Mouse (Mus musculus): ENCODE data around the gene Psmb2. TPM values are rescaled to one million over a fixed set of nuclear protein-coding genes. Genes with fewer than 3 reads are reported as not detected.
A peak's percentile ranks its signal among the peaks of the same experiment; 100 is the strongest.

Psmb2 gene
- polyA plus RNA-seq (2021) = 162 TPM

DNA sequence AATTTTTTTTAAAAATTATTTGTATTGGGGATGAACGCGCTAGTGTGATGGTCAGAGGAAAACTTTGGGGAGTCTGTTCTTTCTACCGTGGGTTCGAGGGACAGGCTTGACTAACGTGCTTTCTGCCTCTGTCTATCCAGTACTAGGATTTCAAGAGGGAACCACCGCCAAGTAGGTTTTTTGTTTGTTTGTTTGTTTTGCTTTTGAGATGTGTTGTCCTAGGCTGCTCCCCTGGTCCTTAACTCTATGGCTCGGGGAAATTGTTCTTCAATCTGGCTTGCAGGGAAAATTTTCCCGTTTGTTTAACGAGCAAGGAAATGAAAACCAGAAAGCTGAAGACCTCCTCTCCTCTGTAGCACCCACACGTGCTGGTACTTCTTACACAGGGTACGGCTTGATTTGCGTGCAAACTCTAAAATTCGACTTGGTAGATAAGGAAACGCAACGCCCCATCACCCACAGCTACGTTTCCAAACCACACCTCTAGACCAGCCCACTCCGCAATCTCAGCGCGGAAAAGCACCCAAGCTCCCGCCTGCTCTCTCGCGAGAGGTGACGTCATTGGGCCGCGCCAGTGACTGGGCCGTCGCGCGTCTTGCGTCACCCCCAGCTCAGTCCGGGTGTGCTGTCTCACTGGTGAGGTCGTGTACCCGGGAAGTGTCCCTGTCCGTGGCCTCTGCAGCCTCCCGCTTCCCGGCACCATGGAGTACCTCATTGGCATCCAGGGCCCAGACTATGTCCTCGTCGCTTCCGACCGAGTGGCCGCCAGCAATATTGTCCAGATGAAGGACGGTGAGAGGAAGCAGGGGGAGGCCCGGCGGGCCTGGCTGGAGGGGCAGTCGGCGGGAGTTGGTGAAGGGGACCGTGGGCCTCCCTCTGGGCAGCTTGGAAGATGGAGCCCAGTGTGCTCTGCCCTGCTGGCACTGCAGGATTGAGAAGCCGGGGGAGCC, at the start of gene Psmb2:
Gene Psmb2, plus strand, starts transcription at position 577 of the 950 bp plus-strand sequence.
- peak; percentile 80 for ATAC-seq
- in situ Hi-C loops (cut with MboI; ENCODE audit: low pct_unique_long_range_greater_than_20kb) = no loop called here
- CTCF ChIA-PET = interaction anchor here (1.0 to 1.2 kb wide), 2 partner anchors 69 to 78 kb away, joined by 3 to 4 read pairs; no protein-coding TSS in a partner anchor
- peak; percentile 50 for DNase-seq (ENCODE audit: low read depth, low spot score)
- POLR2A ChIA-PET = interaction anchor here (0.7 to 1.1 kb wide), 2 partner anchors 14 to 75 kb away, joined by 3 to 4 read pairs; no protein-coding TSS in a partner anchor
- no peaks in the 10 kb centered on the region for H3K27me3 ChIP-seq
- TF ChIP-seq CTCF (IDR thresholded peaks at IDR 0.05) = no peak

DNA sequence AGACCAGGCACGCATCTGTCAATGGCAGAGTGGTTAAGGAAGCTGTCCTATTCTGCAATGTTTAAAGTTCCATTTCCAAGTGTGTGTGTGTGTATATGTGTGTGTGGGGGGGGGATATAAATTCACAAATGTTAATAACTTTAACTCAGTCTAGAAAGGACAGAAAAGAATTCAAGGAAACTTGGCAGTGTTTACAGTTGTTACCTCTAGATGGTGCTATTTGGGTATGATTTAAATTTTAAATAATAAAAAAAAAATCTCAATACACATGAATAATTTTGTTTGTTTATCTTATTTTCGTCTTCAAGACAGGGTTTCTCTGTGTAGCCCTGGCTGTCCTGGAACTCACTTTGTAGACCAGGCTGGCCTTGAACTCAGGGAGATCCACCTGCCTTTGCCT, 45.5 kb upstream of the Psmb2 start:
- DNase-seq (ENCODE audit: low read depth, low spot score) = no peak
- in situ Hi-C loops (cut with MboI; ENCODE audit: low pct_unique_long_range_greater_than_20kb) = no loop called here
- no peak for ATAC-seq
- ChIA-PET POLR2A (no interaction called here), CTCF (no interaction called here)
- peak; percentile 43 for TF ChIP-seq CTCF (IDR thresholded peaks at IDR 0.05)
- H3K27me3 ChIP-seq = peaks cover 11% of the 10 kb centered on the region

DNA sequence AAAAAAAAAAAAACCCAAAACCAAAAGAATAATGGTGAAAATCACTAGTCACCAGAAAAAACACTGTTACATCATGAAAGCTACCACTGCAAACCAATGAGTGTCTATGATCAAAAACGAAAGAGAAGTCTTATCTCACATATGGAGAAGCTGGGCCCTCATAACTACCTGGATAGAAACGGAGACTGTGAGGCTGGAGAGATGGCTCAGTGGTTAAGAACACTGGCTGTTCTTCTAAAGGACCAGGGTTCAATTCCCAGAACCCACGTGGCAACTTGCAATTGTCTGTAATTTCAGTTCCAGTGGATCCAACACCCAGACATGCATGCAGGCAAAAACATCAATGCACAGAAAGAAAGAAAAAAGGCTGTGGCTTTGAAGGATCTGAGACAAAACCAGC, 44.8 kb upstream of the Psmb2 start:
- CTCF ChIA-PET = no interaction called here

DNA sequence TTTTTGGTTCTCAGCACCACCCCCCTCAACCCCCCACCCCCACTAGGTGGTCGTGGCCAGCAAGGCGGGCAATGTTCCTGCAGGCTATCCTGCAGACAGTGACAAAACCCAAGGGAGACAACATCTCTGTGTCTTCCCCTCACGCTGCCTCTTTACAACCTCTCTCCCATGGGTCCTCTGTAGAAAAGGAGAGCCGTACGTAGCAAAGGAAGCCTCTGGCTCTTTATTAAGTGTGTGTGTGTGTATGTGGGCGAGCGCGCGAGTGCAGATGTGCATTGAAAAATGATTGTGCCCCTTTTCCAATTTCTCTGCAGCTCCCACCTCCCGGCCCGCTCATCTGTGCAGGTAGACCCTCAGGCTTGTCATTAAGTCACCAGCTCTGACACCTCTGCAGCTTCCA, 41.1 kb upstream of the Psmb2 start:
- DNase-seq (ENCODE audit: low read depth, low spot score) (no peak), ATAC-seq (no peak)
- in situ Hi-C loops (cut with MboI; ENCODE audit: low pct_unique_long_range_greater_than_20kb) = no loop called here
- peaks cover 14% of the 10 kb centered on the region for H3K27me3 ChIP-seq
- TF ChIP-seq CTCF (IDR thresholded peaks at IDR 0.05) = no peak
- POLR2A ChIA-PET = no interaction called here
- CTCF ChIA-PET = no interaction called here

More for the DNA sequence above, 44.8 kb upstream of the Psmb2 start:
- DNase-seq (ENCODE audit: low read depth, low spot score) (no peak), ATAC-seq (no peak)
- POLR2A ChIA-PET = no interaction called here
- peaks cover 11% of the 10 kb centered on the region for H3K27me3 ChIP-seq
- in situ Hi-C loops (cut with MboI; ENCODE audit: low pct_unique_long_range_greater_than_20kb) = no loop called here
- no peak for TF ChIP-seq CTCF (IDR thresholded peaks at IDR 0.05)

DNA sequence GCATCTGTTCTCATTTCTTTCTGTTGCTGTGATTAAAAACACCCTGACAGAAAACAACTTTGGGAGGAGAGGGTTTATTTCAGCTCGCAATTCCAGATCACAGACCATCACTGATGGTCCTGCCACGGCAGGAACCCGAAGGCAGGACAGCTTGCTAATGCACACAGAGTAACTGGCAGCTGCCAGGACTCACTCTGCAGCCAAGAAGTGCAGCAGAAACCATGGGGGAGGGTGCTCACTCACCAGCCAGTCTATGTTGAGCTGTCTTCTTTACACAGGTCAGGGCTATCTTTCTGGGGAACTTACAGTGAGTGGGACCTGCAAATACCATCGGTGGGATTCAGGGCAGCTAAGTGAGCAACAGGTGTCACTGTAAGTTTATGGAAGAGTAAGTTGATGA, 40.0 kb upstream of the Psmb2 start:
- in situ Hi-C loops (cut with MboI; ENCODE audit: low pct_unique_long_range_greater_than_20kb) = no loop called here
- DNase-seq (ENCODE audit: low read depth, low spot score) (no peak), ATAC-seq (no peak)
- TF ChIP-seq CTCF (IDR thresholded peaks at IDR 0.05) = no peak
- POLR2A ChIA-PET = no interaction called here
- peaks cover 14% of the 10 kb centered on the region for H3K27me3 ChIP-seq
- CTCF ChIA-PET = no interaction called here

DNA sequence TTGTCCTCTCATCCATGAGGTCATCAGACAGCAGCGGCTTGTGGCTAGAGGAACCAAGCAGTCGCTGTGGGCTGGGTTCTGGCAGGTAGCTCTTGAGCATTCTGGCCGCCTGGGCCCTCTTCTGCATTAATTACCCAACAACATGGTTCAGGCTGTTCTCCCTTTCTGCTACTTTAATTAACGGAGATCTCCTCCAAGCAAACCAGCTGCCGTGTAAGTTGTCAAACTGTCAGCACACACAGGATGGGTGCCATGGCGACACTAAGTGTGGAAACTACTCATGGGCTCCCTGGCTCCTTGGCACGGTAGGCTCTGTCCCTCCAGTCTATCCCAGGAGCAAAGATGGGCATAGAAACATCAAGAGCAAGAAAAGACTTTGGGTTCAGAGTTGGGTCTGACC, 38.1 kb upstream of the Psmb2 start:
- TF ChIP-seq CTCF (IDR thresholded peaks at IDR 0.05) = no peak
- in situ Hi-C loops (cut with MboI; ENCODE audit: low pct_unique_long_range_greater_than_20kb) = no loop called here
- ChIA-PET POLR2A (no interaction called here), CTCF (no interaction called here)
- ATAC-seq (no peak), DNase-seq (ENCODE audit: low read depth, low spot score) (no peak)
- H3K27me3 ChIP-seq = peaks cover 15% of the 10 kb centered on the region

DNA sequence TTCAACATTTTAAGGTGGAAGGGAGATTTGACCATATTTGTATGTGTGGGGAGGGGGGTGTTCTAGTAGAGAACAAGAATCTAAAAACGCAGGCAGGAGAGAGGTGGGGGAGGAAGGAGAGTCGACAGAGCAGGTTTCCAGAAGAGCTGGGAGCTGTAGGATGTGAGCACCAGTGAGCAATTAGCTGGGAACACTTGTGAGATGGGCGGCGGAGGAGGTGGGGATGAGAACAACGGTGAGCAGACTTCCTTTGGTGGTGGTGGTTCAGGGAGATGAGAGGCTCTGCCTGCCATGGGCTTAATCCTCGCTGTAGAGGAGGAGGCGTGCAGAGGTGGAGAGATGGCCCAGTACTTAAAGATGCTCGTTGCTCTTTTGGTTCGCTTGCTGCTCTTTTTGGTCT, 35.5 kb upstream of the Psmb2 start:
- POLR2A ChIA-PET = no interaction called here
- CTCF ChIA-PET = no interaction called here
- peaks cover 12% of the 10 kb centered on the region for H3K27me3 ChIP-seq
- in situ Hi-C loops (cut with MboI; ENCODE audit: low pct_unique_long_range_greater_than_20kb) = no loop called here
- ATAC-seq (no peak), DNase-seq (ENCODE audit: low read depth, low spot score) (no peak)
- no peak for TF ChIP-seq CTCF (IDR thresholded peaks at IDR 0.05)

DNA sequence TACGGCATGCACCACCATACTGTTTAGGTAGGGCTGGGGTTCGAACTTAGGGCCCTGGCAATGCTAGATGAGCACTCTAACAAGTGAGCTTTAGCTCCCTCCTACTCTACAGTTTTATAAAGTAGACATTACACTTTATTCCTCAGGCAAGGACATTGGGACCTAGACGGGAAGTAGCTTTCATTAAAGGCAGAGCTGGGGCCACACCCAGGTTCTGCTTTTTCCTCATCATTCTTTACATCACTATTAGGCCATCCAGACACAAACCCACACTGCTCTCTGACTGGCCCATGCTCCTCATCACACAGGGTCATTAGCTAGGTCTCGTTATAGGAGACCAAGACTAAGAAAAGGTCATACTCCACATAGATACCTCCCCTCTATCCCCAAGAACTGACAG, 33.6 kb upstream of the Psmb2 start:
- ATAC-seq = no peak
- ChIA-PET POLR2A (no interaction called here), CTCF (no interaction called here)
- no peak for DNase-seq (ENCODE audit: low read depth, low spot score)
- no peak for TF ChIP-seq CTCF (IDR thresholded peaks at IDR 0.05)
- in situ Hi-C loops (cut with MboI; ENCODE audit: low pct_unique_long_range_greater_than_20kb) = no loop called here
- peaks cover 19% of the 10 kb centered on the region for H3K27me3 ChIP-seq

DNA sequence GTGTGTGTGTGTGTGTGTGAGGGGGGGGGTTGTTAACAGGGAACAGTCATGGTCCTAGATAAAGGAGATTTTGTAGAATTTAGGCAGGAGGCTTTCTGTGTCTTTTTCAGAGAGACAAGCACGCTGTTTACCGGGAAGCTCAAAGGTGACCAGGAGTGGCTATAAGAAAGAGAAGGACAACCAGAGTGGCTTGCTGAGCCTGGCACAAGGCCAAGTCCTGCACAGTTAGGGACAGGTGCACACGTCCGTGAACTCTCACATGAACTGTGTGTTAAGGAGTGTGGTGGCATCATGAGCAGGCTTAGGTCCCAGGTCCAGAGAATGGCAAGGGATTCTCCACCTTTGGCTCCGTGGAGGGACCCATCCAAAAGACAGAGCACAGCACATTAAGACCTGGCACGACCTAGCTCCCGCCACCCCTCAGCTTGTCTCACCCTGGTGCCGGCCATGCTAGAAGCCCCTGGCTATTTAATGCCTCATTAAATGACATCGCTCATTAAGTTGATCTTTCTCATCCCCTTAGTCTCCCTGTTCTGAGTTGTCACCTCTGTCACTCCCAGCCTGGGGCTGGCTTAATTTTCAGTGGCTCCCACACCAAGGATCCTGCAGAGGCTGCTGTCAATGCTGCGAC, 33.0 kb upstream of the Psmb2 start:
- TF ChIP-seq CTCF (IDR thresholded peaks at IDR 0.05) = no peak
- peaks cover 17% of the 10 kb centered on the region for H3K27me3 ChIP-seq
- no peak for DNase-seq (ENCODE audit: low read depth, low spot score)
- in situ Hi-C loops (cut with MboI; ENCODE audit: low pct_unique_long_range_greater_than_20kb) = no loop called here
- no peak for ATAC-seq
- POLR2A ChIA-PET = no interaction called here
- CTCF ChIA-PET = no interaction called here

DNA sequence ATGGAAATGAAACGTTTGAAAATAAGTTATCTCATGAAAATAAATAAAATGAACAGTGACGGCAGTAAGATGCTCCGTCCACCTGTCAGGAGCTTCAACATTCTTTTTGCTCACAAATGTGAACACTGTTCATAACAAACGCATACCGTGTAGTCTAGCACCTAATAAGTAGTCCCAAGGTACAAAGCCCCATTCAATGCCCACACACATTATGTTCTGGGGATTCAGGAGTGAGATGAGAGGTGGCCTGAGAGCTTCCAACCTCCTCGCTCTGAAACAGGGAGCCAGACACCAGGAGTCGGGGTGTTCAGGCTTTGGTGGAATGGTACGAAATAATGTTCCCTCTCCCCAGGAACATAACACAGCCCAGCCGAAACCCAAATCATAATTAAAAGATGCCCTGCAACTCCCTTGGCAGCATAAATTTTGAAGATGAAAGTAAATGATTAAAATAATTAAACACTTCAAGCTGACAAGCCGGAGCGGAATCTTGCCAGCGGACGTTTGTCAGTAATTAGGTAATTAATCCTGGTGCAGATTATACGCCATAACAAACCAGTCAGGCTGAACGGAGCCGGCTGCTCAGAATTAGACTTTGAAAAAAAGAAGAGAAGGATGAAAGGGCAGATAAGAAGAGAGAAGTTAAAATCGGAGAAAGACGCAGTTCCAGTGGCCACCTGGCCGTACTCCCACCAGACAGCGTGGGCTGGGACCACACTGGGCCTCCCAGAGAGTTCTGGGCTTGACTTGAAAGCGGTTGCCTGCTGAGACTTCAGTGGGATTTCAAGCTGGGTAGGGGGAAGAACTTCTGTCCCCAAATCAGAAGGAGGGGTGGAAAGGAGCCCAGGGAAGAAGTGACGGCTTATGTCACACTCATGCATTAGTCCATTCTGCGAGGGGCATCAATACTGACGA, 29.2 kb upstream of the Psmb2 start:
- H3K27me3 ChIP-seq = peaks cover 16% of the 10 kb centered on the region
- CTCF ChIA-PET = no interaction called here
- no peak for TF ChIP-seq CTCF (IDR thresholded peaks at IDR 0.05)
- in situ Hi-C loops (cut with MboI; ENCODE audit: low pct_unique_long_range_greater_than_20kb) = no loop called here
- ATAC-seq = no peak
- POLR2A ChIA-PET = no interaction called here
- no peak for DNase-seq (ENCODE audit: low read depth, low spot score)

Measured in Patski (cell line).